Mouse (Mus musculus): ENCODE results near the gene Tmem136.

DNA sequence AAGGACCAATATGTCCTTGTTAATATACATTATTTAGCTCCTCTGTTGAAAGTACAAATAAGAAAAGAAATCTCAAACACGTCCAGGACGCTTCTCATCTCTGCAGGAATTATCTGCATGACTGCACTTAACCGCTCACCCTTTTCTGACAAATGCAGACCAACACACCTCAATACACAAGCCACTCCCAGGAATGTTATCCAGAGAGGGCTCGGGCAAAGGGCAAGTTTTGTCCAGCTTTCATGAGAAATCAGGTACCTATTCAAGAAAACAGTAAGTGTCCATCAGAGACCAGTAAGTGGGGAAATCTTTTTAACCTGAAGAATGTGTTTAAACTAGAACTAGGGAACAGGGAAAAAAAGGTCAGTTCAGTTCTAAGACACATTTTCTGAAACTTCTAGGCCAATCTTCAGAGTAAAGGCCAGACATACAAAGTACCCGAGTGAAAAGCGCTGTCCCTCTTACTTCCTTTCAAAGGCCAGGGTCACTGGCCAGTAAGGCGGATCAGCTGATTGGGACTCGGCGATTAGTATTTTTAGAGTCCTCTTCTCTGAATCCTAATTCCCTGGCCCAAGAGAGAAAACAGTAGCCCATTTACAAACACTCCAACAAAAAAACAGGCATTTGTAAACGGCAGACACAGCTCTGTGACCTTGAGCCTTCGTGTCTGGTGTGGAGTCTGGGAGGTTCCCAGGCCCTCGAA is 788 bp downstream of the Tmem136 start:
- TF ChIP-seq CTCF (conservative IDR thresholded peaks at IDR 0.05; ENCODE audit: insufficient read depth, insufficient read length, low read depth, low read length) (no peak), POLR2A (IDR thresholded peaks at IDR 0.05; ENCODE audit: low read depth, low read length) (no peak)

Data from kidney, adult 2 months (tissue).